Mouse (Mus musculus) ES-E14 (cell line): ENCODE measurements at regions not wholly inside any gene's neighbourhood (a gene's known extent, or its start where the extent isn't known, plus 50 kb on each side); places are given as distances from the start of the nearest gene placed in this dataset.

Experiments
- HCFC1 ChIP-seq: IDR thresholded peaks from 2 replicates; pipeline ENCODE4 v1.6.1; 2012; ENCODE audit warnings: low read length, inconsistent platforms, borderline replicate concordance; ENCODE audit not compliant: insufficient read depth
- MAFK ChIP-seq: IDR thresholded peaks from 2 replicates; pipeline ENCODE4 v1.6.1; 2014; ENCODE audit warnings: mild to moderate bottlenecking, low read depth, low read length, inconsistent platforms; ENCODE audit not compliant: insufficient read depth
- ZC3H11A ChIP-seq: IDR thresholded peaks from 2 replicates; pipeline ENCODE4 v1.6.1; 2012; ENCODE audit warnings: low read depth, mild to moderate bottlenecking, inconsistent platforms, low read length, borderline replicate concordance
- ZNF384 ChIP-seq: IDR thresholded peaks from 2 replicates; pipeline ENCODE4 v1.6.1; 2012; ENCODE audit warnings: low read depth, low read length, inconsistent platforms

- TF ChIP-seq ZC3H11A (no peak), HCFC1 (no peak), MAFK (no peak), ZNF384 (no peak)
Measured at GRCm38 (mm10) chr12:27597322-27597721, 254.9 kb upstream of the Sox11 start.
